Mouse (Mus musculus) frontal cortex, adult (tissue): Measurements from ENCODE around the gene Krt79.

ENCODE experiments used
- ATAC-seq: cut with Nextera tagmentation; 2 replicates; pipeline ENCODE4 v1.9.2; 2017; ENCODE audit warnings: mild to moderate bottlenecking, moderate library complexity, mixed read lengths; ENCODE audit not compliant: low TSS enrichment

The Krt79 gene

GRCm38 (mm10) chr15:101940274-101940829 is at the start of gene Krt79:
Gene Krt79, minus strand, starts transcription at chr15:101940324.
- ATAC-seq: no peak

- no peak for ATAC-seq
Measured at GRCm38 (mm10) chr15:101988714-101989113, 48.6 kb upstream of the Krt79 start.

GRCm38 (mm10) chr15:101988119-101988518 is 48.0 kb upstream of the Krt79 start:
- peak; percentile 54 for ATAC-seq

- no peak for ATAC-seq
Measured at GRCm38 (mm10) chr15:101984746-101985145, 44.6 kb upstream of the Krt79 start.

- ATAC-seq: peak; percentile 97
Measured at GRCm38 (mm10) chr15:101983949-101984601, 44.0 kb upstream of the Krt79 start.

- ATAC-seq: no peak
Measured at GRCm38 (mm10) chr15:101983315-101983948, 43.3 kb upstream of the Krt79 start.

- ATAC-seq: no peak
Measured at GRCm38 (mm10) chr15:101980849-101981248, 40.7 kb upstream of the Krt79 start.

GRCm38 (mm10) chr15:101977043-101977726 is 37.1 kb upstream of the Krt79 start:
- peak; percentile 78 for ATAC-seq

GRCm38 (mm10) chr15:101976641-101977040 is 36.5 kb upstream of the Krt79 start:
- no peak for ATAC-seq

- ATAC-seq: no peak
Measured at GRCm38 (mm10) chr15:101976023-101976422, 35.9 kb upstream of the Krt79 start.

- no peak for ATAC-seq
Measured at GRCm38 (mm10) chr15:101974083-101974845, 34.1 kb upstream of the Krt79 start.

GRCm38 (mm10) chr15:101973414-101974077 is 33.4 kb upstream of the Krt79 start:
- ATAC-seq: peak; percentile 90

GRCm38 (mm10) chr15:101970536-101970935 is 30.4 kb upstream of the Krt79 start:
- ATAC-seq: no peak

GRCm38 (mm10) chr15:101966808-101967207 is 26.7 kb upstream of the Krt79 start:
- ATAC-seq: no peak

- no peak for ATAC-seq
Measured at GRCm38 (mm10) chr15:101958891-101959290, 18.8 kb upstream of the Krt79 start.

- no peak for ATAC-seq
Measured at GRCm38 (mm10) chr15:101954187-101954586, 14.1 kb upstream of the Krt79 start, which contains the start of gene Krt78. Gene Krt78, minus strand, starts transcription at chr15:101954287.

- ATAC-seq: no peak
Measured at GRCm38 (mm10) chr15:101952733-101953474, 12.8 kb upstream of the Krt79 start.

- ATAC-seq: no peak
Measured at GRCm38 (mm10) chr15:101945430-101945829, 5.3 kb upstream of the Krt79 start.

- ATAC-seq: 0 out of 2 replicates have a peak, but pooled peaks have one; percentile 52
Measured at GRCm38 (mm10) chr15:101941948-101942347, 1.8 kb upstream of the Krt79 start.

GRCm38 (mm10) chr15:101938600-101939308 is 1.4 kb downstream of the Krt79 start:
- no peak for ATAC-seq
